Mouse (Mus musculus): Measurements from ENCODE around the gene Fyco1.
"Not testable (repeated sequence)": the region's sequence is repeated elsewhere in the genome, so short reads cannot be mapped to it uniquely, and the experiment has no call there.

The Fyco1 gene

GRCm38 (mm10) chr9:123754333-123754732 lies 97.4 kb downstream of the Fyco1 start:
- in situ Hi-C loops (cut with MboI; ENCODE audit: low sequenced_read_pairs): no loop called here

- in situ Hi-C loops (cut with MboI; ENCODE audit: low sequenced_read_pairs): not testable (repeated sequence)
Measured at GRCm38 (mm10) chr9:123749687-123750086, 102.0 kb downstream of the Fyco1 start.

- in situ Hi-C loops (cut with MboI; ENCODE audit: low sequenced_read_pairs): no loop called here
Measured at GRCm38 (mm10) chr9:123740799-123741198, 110.9 kb downstream of the Fyco1 start.

All from CH12F3 (cell line).